Mouse (Mus musculus) MN1 (cell line): ENCODE results near the gene Mrto4.

Experiments
- DNase-seq: peaks from one replicate; pipeline ENCODE4 v3.0.0-alpha.2; 2016; ENCODE audit warnings: low spot score

Gene Mrto4

GRCm38 (mm10) chr4:139340835-139341234 is 11.5 kb downstream of the Mrto4 start:
- DNase-seq: no peak

GRCm38 (mm10) chr4:139338145-139338544 is 14.2 kb downstream of the Mrto4 start:
- DNase-seq: no peak

GRCm38 (mm10) chr4:139336822-139337483 is 15.4 kb downstream of the Mrto4 start:
- DNase-seq: peak; percentile 50

GRCm38 (mm10) chr4:139335507-139335906 is 16.9 kb downstream of the Mrto4 start:
- DNase-seq: no peak

- DNase-seq: no peak
These were observed 17.6 kb downstream of the Mrto4 start for GRCm38 (mm10) chr4:139334631-139335295.

- peak; percentile 77 for DNase-seq
These were observed 21.8 kb downstream of the Mrto4 start for GRCm38 (mm10) chr4:139330605-139331004.

GRCm38 (mm10) chr4:139319740-139320139 is 32.6 kb downstream of the Mrto4 start:
- DNase-seq: no peak

GRCm38 (mm10) chr4:139318449-139318848 is 33.9 kb downstream of the Mrto4 start:
- no peak for DNase-seq

GRCm38 (mm10) chr4:139312632-139313031 is 39.7 kb downstream of the Mrto4 start:
- DNase-seq: peak; percentile 55

- no peak for DNase-seq
These were observed 40.7 kb downstream of the Mrto4 start for GRCm38 (mm10) chr4:139311707-139312106.

- DNase-seq: peak; percentile 41
These were observed 41.3 kb downstream of the Mrto4 start for GRCm38 (mm10) chr4:139310899-139311701.

- DNase-seq: peak; percentile 98
These were observed 42.0 kb downstream of the Mrto4 start, which contains the start of the genes Pqlc2 and Akr7a5 for GRCm38 (mm10) chr4:139310171-139310898. Gene Pqlc2, minus strand, starts transcription at chr4:139310708. Gene Akr7a5, plus strand, starts transcription at chr4:139310744.

GRCm38 (mm10) chr4:139309651-139310050 is 42.7 kb downstream of the Mrto4 start:
- DNase-seq: peak; percentile 64

GRCm38 (mm10) chr4:139307916-139308315 is 44.5 kb downstream of the Mrto4 start:
- DNase-seq: no peak

GRCm38 (mm10) chr4:139305521-139305920 is 46.9 kb downstream of the Mrto4 start:
- no peak for DNase-seq

- DNase-seq: no peak
These were observed 50.1 kb downstream of the Mrto4 start for GRCm38 (mm10) chr4:139302241-139302640.

GRCm38 (mm10) chr4:139301780-139302179 is 50.6 kb downstream of the Mrto4 start:
- DNase-seq: no peak

- DNase-seq: no peak
These were observed 53.6 kb downstream of the Mrto4 start for GRCm38 (mm10) chr4:139298671-139299366.

- peak; percentile 68 for DNase-seq
These were observed 54.8 kb downstream of the Mrto4 start for GRCm38 (mm10) chr4:139297566-139297965.
